Mouse (Mus musculus): ENCODE measurements around the gene Uckl1.

The Uckl1 gene

DNA sequence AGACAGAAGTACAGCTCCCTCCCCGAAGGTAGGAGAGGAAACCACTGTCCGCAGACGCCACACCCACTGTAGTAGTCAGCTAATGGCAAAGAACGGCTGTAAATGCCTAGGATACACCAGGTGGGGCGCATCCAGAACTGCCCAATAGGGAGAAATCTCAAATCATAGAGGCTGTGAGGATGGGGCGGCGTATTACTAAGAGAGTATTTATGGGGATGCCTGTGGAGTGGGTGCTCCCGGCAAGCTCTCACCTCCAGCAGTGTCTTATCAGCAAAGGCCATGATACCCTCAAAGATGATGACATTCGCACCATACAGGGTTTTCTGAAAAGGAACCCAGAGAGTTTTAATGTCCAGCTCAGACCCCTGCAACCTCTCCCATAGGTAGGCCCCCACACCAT is 10.7 kb downstream of the Uckl1 start:
- DNase-seq (ENCODE audit: extremely low read depth, insufficient read length, low spot score): no peak

GRCm38 (mm10) chr2:181572921-181573920 is 11.5 kb downstream of the Uckl1 start:
- DNase-seq (ENCODE audit: extremely low read depth, insufficient read length, low spot score): no peak

DNA sequence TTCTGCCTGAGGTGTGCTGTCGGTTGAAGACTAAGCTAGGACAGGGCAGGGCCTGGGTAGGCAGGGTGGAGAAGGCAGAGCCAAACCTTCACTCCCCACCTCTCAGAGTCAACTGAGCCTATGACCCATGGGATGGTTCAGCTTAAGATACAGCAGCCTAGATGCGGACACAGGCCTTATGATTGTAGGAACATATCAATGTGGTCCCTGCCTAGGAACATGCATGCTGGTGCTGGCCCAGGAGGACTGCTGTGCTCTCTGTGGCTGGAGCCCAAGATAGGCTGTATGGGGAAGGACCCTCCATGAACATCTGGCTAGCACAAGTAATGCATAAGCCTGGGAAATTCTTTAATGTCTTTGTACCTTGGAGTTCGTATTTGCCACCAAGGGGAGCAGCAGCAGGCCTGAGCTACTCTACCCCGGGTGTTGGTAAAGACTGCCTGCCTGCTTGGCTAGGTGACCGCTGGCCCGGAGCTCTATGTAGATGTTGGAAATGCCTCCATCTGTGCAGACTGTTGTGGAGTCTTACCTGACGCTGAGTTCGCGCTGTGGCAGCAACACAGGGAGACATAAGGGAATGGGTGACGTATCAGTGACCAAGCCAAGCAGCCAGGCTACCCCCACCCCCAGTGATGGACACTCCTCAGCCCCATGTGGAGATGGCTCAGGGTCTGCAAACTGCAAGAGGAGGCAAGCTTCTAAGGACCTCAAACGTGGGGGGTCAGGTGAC is 12.6 kb downstream of the Uckl1 start:
- no peak for DNase-seq (ENCODE audit: extremely low read depth, insufficient read length, low spot score)

DNA sequence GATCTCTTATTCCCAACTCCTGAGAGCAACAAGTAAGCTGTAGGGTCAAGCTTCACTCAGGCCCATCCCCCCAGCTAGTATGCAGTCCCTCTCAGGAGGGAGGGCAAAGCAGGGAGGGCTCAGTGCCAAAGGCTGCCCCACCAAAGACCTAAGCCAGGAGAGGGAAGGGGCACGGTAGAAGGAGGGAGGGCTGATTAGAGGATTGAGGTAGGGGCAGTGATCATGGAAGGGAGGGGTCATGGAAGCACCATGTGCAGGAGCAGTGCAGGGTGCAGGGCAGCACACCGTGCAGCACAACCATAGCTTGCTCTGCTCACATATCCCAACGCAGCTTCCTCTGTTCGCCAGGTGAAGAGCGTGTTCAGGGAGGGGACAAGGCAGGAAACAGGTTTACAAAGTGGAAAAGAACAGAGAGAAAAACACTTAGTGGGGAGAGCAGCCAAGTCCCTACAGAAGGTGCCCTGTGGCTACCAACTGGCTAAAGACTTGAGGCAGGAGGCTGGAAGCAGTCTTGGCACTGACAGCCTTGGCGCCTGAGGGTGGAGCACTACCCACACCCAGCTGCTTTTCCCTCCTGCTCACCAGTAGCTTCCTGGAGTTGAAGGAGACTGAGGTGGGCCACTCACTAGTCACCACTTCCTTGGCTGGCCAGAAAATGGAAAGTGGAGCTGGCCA is 13.6 kb downstream of the Uckl1 start:
- no peak for DNase-seq (ENCODE audit: extremely low read depth, insufficient read length, low spot score)

- no peak for DNase-seq (ENCODE audit: extremely low read depth, insufficient read length, low spot score)
Observed at GRCm38 (mm10) chr2:181570375-181570774, 14.3 kb downstream of the Uckl1 start.

DNA sequence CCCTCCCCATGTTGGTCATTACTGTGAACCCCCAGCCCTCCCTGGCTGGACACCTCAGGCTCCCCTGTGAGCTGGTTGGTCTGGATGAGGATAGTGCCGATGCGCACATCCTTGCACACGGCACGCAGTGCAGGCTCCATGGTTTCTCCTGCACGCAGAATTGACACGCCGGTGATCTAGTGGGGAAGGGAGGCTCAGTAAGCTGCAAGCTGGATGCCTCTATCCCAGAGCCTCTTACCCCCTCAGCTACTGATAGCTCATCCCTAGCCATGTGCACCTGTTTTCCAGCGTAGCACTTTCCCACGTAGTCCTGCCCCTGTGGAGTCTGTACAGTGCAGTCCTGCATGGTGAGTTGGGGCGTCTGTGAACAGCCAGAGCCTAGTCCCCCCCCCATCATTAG is 14.8 kb downstream of the Uckl1 start:
- no peak for DNase-seq (ENCODE audit: extremely low read depth, insufficient read length, low spot score)

DNA sequence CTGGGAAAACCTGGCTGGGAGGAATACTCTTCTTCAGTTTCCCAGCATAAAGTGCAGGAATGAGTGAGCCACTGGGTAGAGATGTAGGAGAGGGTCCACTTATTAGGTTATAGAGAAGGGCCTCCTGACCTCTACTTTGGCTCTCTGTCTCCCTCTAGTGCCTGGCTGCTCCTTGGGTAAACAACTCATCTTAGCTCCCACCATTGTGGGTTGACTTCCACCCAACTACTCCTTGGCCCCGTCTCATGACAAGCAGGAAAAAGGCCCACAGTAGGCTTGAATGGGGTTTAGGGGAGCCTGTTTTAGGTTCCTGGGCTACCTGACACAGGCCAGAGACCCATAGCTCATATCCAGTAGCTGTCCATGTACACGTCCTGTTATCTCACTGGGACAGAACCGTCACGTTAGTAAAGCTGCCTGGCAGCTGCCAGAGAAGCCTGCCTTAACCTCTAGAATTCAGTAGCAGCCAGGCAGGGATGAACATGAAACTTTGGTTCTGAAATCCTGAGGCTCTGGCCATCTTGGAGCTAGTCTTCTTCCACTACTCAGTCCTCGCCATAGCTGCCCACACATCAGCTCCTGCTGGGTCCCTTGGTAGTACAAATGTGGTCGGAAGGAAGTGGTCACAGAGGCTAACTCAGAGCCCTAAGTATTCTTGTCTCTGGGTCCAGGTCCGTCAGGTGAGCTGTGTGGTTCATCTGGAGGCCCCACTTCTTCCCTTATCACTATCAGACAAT is 16.3 kb downstream of the Uckl1 start:
- no peak for DNase-seq (ENCODE audit: extremely low read depth, insufficient read length, low spot score)

DNA sequence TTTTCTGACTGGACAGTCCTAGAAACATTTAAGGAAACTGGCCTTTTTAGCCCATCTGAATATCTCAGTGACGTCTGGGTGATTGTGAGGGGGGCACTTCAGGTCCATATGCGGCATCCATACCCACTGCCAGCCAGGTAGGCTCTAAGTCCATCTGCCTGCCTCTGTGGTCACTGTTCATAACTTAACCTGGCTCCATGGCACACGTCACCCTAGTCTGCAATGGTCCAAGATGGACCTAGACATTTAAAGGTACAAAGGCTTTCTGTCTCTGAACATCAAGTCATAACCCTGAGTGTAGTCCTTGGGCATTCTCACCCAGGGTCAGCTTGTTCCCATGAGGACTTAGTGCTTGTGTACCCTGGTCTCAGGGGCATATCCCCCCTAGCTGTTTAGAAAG is 17.4 kb downstream of the Uckl1 start:
- no peak for DNase-seq (ENCODE audit: extremely low read depth, insufficient read length, low spot score)

- no peak for DNase-seq (ENCODE audit: extremely low read depth, insufficient read length, low spot score)
Observed at GRCm38 (mm10) chr2:181553772-181554171, 30.9 kb downstream of the Uckl1 start.

DNA sequence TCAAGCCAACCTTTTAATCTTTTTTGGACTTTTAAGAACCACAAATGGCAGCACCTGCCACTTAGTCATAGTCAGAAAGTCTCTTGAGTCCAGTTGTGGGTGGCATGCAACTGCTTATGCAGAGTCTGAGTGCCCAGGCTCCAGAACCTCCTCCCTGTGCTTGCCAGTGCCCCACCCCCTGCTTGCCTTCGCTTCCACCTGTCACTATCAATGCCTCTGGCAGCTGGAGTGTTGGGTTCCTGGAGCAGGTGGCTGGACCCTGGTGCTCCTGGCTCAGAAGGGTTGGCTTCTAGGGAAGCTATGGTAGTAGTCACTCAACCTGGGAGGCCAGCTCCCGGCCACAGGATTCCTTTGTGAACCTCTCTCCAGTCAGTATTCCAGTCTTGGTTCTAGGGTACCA is 34.5 kb downstream of the Uckl1 start:
- no peak for DNase-seq (ENCODE audit: extremely low read depth, insufficient read length, low spot score)

DNA sequence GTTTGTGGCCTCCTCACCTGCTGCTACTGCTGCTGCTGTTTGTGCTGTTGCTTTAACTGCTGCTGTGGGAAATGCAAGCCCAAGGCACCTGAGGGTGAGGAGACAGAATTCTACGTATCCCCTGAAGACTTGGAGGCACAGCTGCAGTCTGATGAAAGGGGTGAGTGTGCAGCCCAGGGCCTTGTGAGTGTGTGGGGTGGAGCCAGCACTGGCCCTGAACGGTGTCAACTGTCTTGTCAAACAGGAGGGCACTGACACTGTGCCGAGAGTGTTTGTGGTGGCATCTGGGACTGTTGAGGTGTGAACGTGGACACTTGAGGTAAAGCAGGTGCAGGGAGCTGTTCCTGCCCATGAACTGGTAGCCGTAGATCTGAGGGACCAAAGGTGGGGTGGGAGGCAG is 36.0 kb downstream of the Uckl1 start:
- DNase-seq (ENCODE audit: extremely low read depth, insufficient read length, low spot score): no peak

DNA sequence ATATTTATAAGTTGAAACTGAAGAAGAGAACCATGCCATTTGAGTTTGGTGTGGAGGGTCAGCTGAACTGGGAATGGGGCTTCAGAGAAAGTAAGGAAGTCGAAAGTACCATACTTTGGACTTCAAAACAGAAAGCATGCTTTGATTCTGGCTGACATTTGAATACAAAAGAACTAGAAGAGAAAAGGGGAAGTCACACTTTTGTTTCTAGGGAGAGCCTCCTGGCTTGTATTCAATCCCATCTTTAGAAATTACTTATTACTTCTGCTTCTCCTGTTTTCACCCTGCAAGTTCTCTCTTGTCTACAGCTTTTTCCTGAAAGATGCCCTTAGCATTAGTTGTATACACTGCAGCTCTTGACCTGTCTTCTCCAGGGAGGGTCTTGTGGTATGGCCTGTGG is 36.5 kb downstream of the Uckl1 start:
- no peak for DNase-seq (ENCODE audit: extremely low read depth, insufficient read length, low spot score)

DNA sequence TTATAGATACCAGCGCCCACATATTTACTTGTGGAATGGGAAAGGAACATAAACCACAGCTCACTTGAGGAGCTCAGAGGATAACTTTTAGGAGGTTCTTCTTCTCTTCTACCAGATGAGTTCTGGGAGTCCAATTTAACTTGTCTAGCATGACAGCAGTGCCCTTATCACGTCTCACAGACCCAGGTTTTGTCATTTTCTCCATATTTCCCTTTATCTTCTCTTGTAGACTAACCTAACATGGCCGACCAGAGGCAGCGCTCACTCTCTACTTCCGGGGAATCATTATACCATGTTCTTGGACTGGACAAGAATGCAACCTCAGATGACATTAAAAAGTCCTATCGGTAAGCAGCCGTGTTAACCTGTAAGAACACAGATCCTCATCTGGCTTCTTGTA is 38.5 kb downstream of the Uckl1 start:
- no peak for DNase-seq (ENCODE audit: extremely low read depth, insufficient read length, low spot score)

DNA sequence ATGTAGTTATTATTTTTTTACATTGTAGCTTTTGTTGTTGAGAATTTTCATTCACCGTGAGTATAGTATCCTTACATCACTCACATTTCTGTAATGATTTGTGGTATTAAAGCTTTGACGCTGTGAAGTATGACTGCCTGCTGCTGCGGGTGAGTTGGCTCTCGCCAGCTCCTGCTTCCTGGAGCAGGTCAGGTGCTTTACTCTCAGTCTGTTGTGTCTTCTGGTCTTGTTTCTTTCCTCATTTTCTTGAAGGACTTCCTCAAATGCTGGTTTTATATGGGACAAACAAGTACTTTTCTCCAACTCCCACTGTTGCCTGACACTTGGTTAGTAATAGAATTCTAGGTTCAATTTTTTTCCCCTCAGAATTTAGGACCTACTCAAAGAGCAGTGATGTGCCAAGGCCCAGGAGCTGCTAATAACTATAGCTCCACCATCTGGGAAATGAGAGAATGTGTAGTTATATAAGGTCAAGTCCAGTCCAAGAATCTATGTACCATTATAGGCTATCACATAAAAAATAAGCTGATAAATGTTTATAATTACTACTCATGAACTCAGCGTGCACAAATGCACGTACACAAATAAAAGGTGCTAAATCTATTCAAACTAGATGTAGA is 42.8 kb downstream of the Uckl1 start:
- DNase-seq (ENCODE audit: extremely low read depth, insufficient read length, low spot score): no peak

GRCm38 (mm10) chr2:181537444-181538047 is 47.1 kb downstream of the Uckl1 start:
- no peak for DNase-seq (ENCODE audit: extremely low read depth, insufficient read length, low spot score)

DNA sequence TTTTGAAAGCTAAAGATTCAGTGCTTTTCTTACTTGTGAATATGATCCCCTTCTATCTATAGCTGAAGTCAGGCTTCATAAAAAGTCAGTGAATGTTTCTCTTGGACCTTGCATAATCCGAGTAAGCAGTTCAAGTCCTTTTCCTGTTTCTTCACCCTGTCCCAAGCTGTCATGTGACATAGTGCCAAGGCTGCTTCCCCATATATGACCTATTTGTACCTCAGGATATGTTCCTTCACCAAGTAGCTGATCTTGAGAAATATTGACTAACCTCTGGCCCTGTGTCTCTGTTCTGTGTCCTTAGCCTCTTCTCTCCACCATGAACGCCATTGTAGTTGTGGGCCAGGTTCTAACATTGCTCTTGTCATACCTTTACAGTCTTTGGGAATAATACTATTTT is 48.3 kb downstream of the Uckl1 start:
- DNase-seq (ENCODE audit: extremely low read depth, insufficient read length, low spot score): no peak

DNA sequence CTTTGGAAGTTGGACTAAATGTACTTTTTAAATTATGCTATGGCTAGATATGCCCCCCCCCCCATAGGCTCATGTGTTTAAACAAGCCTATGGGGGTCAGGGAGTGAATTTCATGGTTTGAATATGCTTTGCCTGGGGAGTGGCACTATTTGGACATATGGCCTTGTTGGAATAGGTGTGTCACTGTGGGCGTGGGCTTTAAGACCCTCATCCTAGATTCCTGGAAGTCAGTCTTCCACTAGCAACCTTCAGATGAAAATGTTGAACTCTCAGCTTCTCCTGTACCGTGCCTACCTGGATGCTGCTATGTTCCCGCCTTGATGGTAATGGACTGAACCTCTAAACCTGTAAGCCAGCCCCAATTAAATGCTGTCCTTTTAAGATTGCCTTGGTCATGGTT is 52.1 kb downstream of the Uckl1 start:
- DNase-seq (ENCODE audit: extremely low read depth, insufficient read length, low spot score): no peak

DNA sequence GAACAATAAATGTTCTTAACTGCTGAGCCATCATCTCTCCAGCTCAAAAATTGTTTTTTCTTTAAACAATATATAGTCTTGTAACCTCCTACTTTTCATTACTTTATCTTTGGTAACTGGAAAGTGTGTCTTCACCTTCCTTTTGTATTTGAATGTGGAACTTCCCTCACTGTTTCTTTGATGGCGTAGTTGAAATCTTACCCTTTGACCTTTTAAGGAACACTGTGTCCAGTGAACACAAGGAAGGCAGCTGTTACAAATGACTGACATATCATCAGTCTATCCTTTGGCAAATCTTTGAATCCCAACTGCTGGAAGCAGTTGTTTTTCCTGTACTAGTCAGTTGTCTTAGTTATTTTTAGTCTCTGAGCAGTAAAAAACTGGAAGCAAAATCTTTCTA is 55.6 kb downstream of the Uckl1 start:
- no peak for DNase-seq (ENCODE audit: extremely low read depth, insufficient read length, low spot score)

DNA sequence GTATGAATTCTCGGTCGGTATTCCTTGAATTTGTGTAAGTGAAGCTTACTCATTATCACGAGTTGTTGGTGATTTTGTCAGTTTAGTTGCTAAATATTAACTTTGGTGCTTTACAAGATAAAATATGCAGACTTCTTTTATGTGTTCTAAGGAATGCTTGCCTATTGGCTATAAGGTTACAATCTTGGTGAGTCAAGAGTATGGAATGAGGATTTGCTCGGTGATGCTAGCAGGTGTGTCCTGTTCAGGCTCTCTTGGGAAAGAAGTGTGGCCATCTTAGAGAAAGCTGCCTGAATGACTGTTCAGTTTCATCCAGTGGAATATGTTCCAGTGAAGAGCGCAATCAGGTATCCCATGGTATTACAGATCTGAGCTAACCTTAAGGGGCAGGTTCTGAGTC is 59.2 kb downstream of the Uckl1 start:
- DNase-seq (ENCODE audit: extremely low read depth, insufficient read length, low spot score): no peak

DNA sequence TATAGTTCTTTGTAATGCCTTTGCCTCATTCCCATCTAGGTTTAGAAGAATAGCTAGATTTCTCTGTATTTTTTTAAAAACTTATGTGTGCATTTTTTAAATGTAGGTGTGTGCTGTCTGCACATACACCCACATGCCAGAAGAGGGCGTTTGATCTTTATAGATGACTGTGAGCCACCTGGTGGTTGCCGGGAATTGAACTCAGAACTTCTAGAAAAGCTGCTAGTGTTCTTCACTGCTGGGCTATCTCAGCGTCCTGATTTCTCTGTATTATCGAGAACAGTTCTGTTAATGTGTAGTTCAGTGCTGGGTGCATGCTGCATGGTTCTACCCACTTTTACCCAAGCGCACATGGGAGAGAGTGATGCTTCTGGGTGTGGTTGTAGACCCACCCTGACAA is 61.9 kb downstream of the Uckl1 start:
- no peak for DNase-seq (ENCODE audit: extremely low read depth, insufficient read length, low spot score)

Measured in 3134 (cell line).